Mouse (Mus musculus): Measurements from ENCODE around the gene Egf. TPM values are rescaled to one million over a fixed set of nuclear protein-coding genes. Genes with fewer than 3 reads are reported as not detected.

Egf gene
- polyA plus RNA-seq (2011; ENCODE audit: insufficient read depth, insufficient read length, low read depth, missing spikeins): 1.2 and 2.8 TPM in 2 replicates

DNA sequence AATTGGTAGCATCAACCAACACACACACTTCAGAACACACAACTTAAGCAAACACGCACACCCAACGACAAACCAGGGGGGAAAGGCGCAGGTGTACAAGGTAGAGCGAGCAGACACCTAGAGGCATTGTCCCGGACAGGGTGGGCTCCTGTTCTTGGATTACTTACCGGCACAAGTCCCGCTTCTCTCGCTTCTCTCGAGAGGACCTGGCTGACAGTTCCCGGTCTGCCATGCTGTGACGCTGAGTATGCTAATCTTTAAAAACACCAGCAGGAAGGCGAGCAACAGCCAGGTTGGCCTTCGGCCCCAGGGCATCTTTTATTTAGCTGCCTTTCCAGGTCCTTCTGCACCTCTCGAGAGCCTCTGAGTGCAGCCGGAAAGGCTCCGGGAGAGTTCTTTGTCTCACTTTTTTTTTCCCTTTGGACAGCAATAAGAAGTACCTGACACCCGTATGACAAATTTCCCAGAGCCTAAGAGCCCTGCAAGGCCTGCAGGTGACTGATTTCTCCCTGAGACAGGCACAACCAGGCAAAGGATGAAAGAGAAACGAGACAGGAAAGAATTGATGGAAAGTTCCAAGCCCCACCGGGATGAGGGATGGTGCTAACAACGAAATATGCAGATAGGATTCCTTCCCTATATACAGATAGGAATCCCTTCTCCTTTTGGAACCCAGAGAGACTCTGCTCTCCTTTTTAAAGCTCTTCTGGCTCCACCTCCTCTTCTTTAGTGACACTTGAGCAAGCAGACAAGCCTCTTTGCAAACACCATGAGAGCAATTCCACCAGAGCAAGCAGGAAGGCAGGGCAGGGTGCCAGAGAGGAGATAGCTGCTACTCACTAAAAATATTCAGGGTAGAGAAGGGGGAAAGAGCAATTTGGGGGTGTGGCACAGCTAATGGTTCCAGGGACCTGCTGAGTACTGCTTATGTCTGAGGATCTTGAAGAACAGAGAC lies at the start of gene Egf:
Gene Egf (minus strand): TSS at position 667 of the 955 bp plus-strand sequence.
- H3K27me3 ChIP-seq (ENCODE audit: control insufficient read depth, insufficient read depth, low read length, poor library complexity, severe bottlenecking): no peaks in the 10 kb centered on the region
- H3K4me1 ChIP-seq (ENCODE audit: control insufficient read depth, insufficient read depth, low read length): no peaks in the 10 kb centered on the region
- no peak within 1 kb of the TSS for H3K27ac ChIP-seq (ENCODE audit: insufficient read depth, low read length)
- peaks cover 8% of the 10 kb centered on the region for H3K9me3 ChIP-seq (replicated peaks; ENCODE audit: control insufficient read depth, insufficient read depth, low read length, poor library complexity, severe bottlenecking)
- TF ChIP-seq CTCF (IDR thresholded peaks at IDR 0.05; ENCODE audit: low read depth, low read length): no peak
- H3K9ac ChIP-seq (ENCODE audit: low read depth, poor library complexity, severe bottlenecking): no peak within 1 kb of the TSS
- H3K4me3 ChIP-seq (ENCODE audit: low read depth, low read length): no peak within 1 kb of the TSS; the same call in 1 of the 2 replicates
- H3K36me3 ChIP-seq (ENCODE audit: control insufficient read depth, insufficient read depth, low read length, poor library complexity, severe bottlenecking): no peaks in the 10 kb centered on the region

GRCm38 (mm10) chr3:129803765-129804164 lies 48.6 kb upstream of the Egf start, which contains the start of gene Lrit3:
Lrit3 (minus strand) TSS chr3:129804030.
- Histone ChIP-seq H3K4me1 (ENCODE audit: control insufficient read depth, insufficient read depth, low read length) (no peaks in the 10 kb centered on the region), H3K27me3 (ENCODE audit: control insufficient read depth, insufficient read depth, low read length, poor library complexity, severe bottlenecking) (no peaks in the 10 kb centered on the region), H3K9me3 (replicated peaks; ENCODE audit: control insufficient read depth, insufficient read depth, low read length, poor library complexity, severe bottlenecking) (no peaks in the 10 kb centered on the region), H3K27ac (ENCODE audit: insufficient read depth, low read length) (no peak within 1 kb of the TSS), H3K9ac (ENCODE audit: low read depth, poor library complexity, severe bottlenecking) (no peak within 1 kb of the TSS), H3K4me3 (ENCODE audit: low read depth, low read length) (no peak within 1 kb of the TSS), H3K36me3 (ENCODE audit: control insufficient read depth, insufficient read depth, low read length, poor library complexity, severe bottlenecking) (no peaks in the 10 kb centered on the region)
- TF ChIP-seq POLR2A (IDR thresholded peaks at IDR 0.05; ENCODE audit: insufficient read depth, low read length): no peak
- TF ChIP-seq CTCF (IDR thresholded peaks at IDR 0.05; ENCODE audit: low read depth, low read length): no peak
- no peak for TF ChIP-seq EP300 (IDR thresholded peaks at IDR 0.05; ENCODE audit: insufficient read depth, low read depth, low read length)

DNA sequence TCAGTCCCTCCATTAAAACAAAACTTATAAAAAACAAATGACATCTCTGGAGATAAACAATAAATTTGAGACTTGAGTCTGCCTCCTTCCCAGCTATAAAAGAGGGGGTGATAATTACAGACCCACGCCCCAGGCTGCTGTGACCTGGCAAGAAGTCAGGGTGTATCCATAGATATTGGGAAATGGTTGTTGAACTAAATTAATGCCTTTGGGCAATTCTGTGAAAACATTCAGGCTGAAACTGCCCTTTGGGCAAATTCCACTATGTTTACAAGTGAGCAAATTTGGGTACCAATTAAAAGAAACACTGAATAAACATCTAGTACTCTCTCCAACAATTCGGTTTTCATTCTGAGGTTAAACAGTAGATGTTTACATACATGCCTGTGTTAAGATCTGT lies 43.9 kb upstream of the Egf start:
- no peak overlapping the region for H3K9ac ChIP-seq (ENCODE audit: low read depth, poor library complexity, severe bottlenecking)
- no peaks in the 10 kb centered on the region for H3K27me3 ChIP-seq (ENCODE audit: control insufficient read depth, insufficient read depth, low read length, poor library complexity, severe bottlenecking)
- no peak overlapping the region for H3K27ac ChIP-seq (ENCODE audit: insufficient read depth, low read length)
- H3K9me3 ChIP-seq (replicated peaks; ENCODE audit: control insufficient read depth, insufficient read depth, low read length, poor library complexity, severe bottlenecking): no peaks in the 10 kb centered on the region
- no peaks in the 10 kb centered on the region for H3K4me1 ChIP-seq (ENCODE audit: control insufficient read depth, insufficient read depth, low read length)
- no peaks in the 10 kb centered on the region for H3K36me3 ChIP-seq (ENCODE audit: control insufficient read depth, insufficient read depth, low read length, poor library complexity, severe bottlenecking)
- no peak for TF ChIP-seq POLR2A (IDR thresholded peaks at IDR 0.05; ENCODE audit: insufficient read depth, low read length)
- no peak for TF ChIP-seq CTCF (IDR thresholded peaks at IDR 0.05; ENCODE audit: low read depth, low read length)
- TF ChIP-seq EP300 (IDR thresholded peaks at IDR 0.05; ENCODE audit: insufficient read depth, low read depth, low read length): no peak
- no peak overlapping the region for H3K4me3 ChIP-seq (ENCODE audit: low read depth, low read length)

DNA sequence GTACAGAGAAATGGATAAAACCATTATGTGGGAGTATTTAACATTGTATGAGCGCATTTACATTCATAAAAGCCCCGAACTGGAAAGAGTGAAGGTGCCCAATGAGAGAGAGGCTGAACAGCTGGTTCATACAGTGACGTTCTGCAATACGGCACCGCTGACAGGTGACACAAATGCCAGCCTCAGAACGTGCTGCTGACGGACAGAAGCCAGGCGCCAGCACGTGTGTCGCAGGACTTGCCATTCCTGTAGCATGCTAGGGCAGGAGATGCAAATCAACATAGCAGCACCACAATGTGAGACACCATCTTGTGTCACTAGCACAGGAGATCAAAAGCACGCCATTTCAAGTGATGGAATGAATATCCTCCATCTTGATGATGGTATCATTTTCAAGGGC lies 43.4 kb upstream of the Egf start:
- TF ChIP-seq POLR2A (IDR thresholded peaks at IDR 0.05; ENCODE audit: insufficient read depth, low read length) (no peak), CTCF (IDR thresholded peaks at IDR 0.05; ENCODE audit: low read depth, low read length) (no peak), EP300 (IDR thresholded peaks at IDR 0.05; ENCODE audit: insufficient read depth, low read depth, low read length) (no peak)
- Histone ChIP-seq H3K36me3 (ENCODE audit: control insufficient read depth, insufficient read depth, low read length, poor library complexity, severe bottlenecking) (no peaks in the 10 kb centered on the region), H3K27me3 (ENCODE audit: control insufficient read depth, insufficient read depth, low read length, poor library complexity, severe bottlenecking) (no peaks in the 10 kb centered on the region), H3K4me3 (ENCODE audit: low read depth, low read length) (no peak overlapping the region), H3K9me3 (replicated peaks; ENCODE audit: control insufficient read depth, insufficient read depth, low read length, poor library complexity, severe bottlenecking) (no peaks in the 10 kb centered on the region), H3K4me1 (ENCODE audit: control insufficient read depth, insufficient read depth, low read length) (no peaks in the 10 kb centered on the region), H3K9ac (ENCODE audit: low read depth, poor library complexity, severe bottlenecking) (no peak overlapping the region), H3K27ac (ENCODE audit: insufficient read depth, low read length) (no peak overlapping the region)

- H3K4me1 ChIP-seq (ENCODE audit: control insufficient read depth, insufficient read depth, low read length): no peaks in the 10 kb centered on the region
- TF ChIP-seq EP300 (IDR thresholded peaks at IDR 0.05; ENCODE audit: insufficient read depth, low read depth, low read length) (no peak), CTCF (IDR thresholded peaks at IDR 0.05; ENCODE audit: low read depth, low read length) (no peak), POLR2A (IDR thresholded peaks at IDR 0.05; ENCODE audit: insufficient read depth, low read length) (no peak)
- H3K27ac ChIP-seq (ENCODE audit: insufficient read depth, low read length): no peak overlapping the region
- H3K36me3 ChIP-seq (ENCODE audit: control insufficient read depth, insufficient read depth, low read length, poor library complexity, severe bottlenecking): no peaks in the 10 kb centered on the region
- H3K27me3 ChIP-seq (ENCODE audit: control insufficient read depth, insufficient read depth, low read length, poor library complexity, severe bottlenecking): no peaks in the 10 kb centered on the region
- no peak overlapping the region for H3K4me3 ChIP-seq (ENCODE audit: low read depth, low read length)
- H3K9ac ChIP-seq (ENCODE audit: low read depth, poor library complexity, severe bottlenecking): no peak overlapping the region
- no peaks in the 10 kb centered on the region for H3K9me3 ChIP-seq (replicated peaks; ENCODE audit: control insufficient read depth, insufficient read depth, low read length, poor library complexity, severe bottlenecking)
These were observed 42.2 kb upstream of the Egf start for GRCm38 (mm10) chr3:129797341-129797740.

- no peaks in the 10 kb centered on the region for H3K4me1 ChIP-seq (ENCODE audit: control insufficient read depth, insufficient read depth, low read length)
- no peak overlapping the region for H3K27ac ChIP-seq (ENCODE audit: insufficient read depth, low read length)
- no peak overlapping the region for H3K9ac ChIP-seq (ENCODE audit: low read depth, poor library complexity, severe bottlenecking)
- no peaks in the 10 kb centered on the region for H3K9me3 ChIP-seq (replicated peaks; ENCODE audit: control insufficient read depth, insufficient read depth, low read length, poor library complexity, severe bottlenecking)
- H3K27me3 ChIP-seq (ENCODE audit: control insufficient read depth, insufficient read depth, low read length, poor library complexity, severe bottlenecking): no peaks in the 10 kb centered on the region
- TF ChIP-seq EP300 (IDR thresholded peaks at IDR 0.05; ENCODE audit: insufficient read depth, low read depth, low read length) (no peak), CTCF (IDR thresholded peaks at IDR 0.05; ENCODE audit: low read depth, low read length) (no peak), POLR2A (IDR thresholded peaks at IDR 0.05; ENCODE audit: insufficient read depth, low read length) (no peak)
- H3K36me3 ChIP-seq (ENCODE audit: control insufficient read depth, insufficient read depth, low read length, poor library complexity, severe bottlenecking): no peaks in the 10 kb centered on the region
- no peak overlapping the region for H3K4me3 ChIP-seq (ENCODE audit: low read depth, low read length)
These were observed 38.7 kb upstream of the Egf start for GRCm38 (mm10) chr3:129793801-129794200.
